Mouse (Mus musculus) limb, embryonic 14.5 days (tissue): ENCODE data around the gene Rnf181. TPM values are rescaled to one million over a fixed set of nuclear protein-coding genes. Genes with fewer than 3 reads are reported as not detected.

ENCODE experiments used
- ATAC-seq: fragments of 200-750 bp; cut with Nextera tagmentation; 2 replicates; pipeline ENCODE4 v1.8.0; 2017; ENCODE audit warnings: low read depth, moderate number of reproducible peaks, moderate TSS enrichment; ENCODE audit not compliant: low FRiP score
- DNase-seq: peaks from one replicate; pipeline ENCODE4 v3.0.0-alpha.2; 2015; ENCODE audit warnings: low spot score
- H3K27ac ChIP-seq: fragments of 300-500 bp; sonication (generic); replicated peaks from 2 replicates; pipeline ENCODE4 v1.5.1; 2014; ENCODE audit warnings: low read depth, mild to moderate bottlenecking, low read length, moderate library complexity, mixed read lengths
- H3K27me3 ChIP-seq: fragments of 300-500 bp; sonication (generic); 2 replicates; pipeline ENCODE4 v1.6.1; 2014; ENCODE audit warnings: low read length, mixed read lengths; ENCODE audit not compliant: control insufficient read depth, insufficient read depth
- H3K36me3 ChIP-seq: fragments of 300-500 bp; sonication (generic); 2 replicates; pipeline ENCODE4 v1.6.1; 2014; ENCODE audit warnings: mild to moderate bottlenecking, low read length, moderate library complexity, mixed read lengths; ENCODE audit not compliant: control insufficient read depth, insufficient read depth
- H3K4me1 ChIP-seq: fragments of 300-500 bp; sonication (generic); 2 replicates; pipeline ENCODE4 v1.6.1; 2014; ENCODE audit warnings: antibody characterized with exemption, low read length, mixed read lengths; ENCODE audit not compliant: control insufficient read depth, insufficient read depth
- H3K4me2 ChIP-seq: fragments of 300-500 bp; sonication (generic); replicated peaks from 2 replicates; pipeline ENCODE4 v1.6.1; 2014; ENCODE audit warnings: low read depth, mild to moderate bottlenecking, low read length, moderate library complexity; ENCODE audit not compliant: severe bottlenecking
- H3K4me3 ChIP-seq: fragments of 300-500 bp; sonication (generic); replicated peaks from 2 replicates; pipeline ENCODE4 v1.5.1; 2014; ENCODE audit warnings: low read length
- H3K9ac ChIP-seq: fragments of 300-500 bp; sonication (generic); 2 replicates; pipeline ENCODE4 v1.6.1; 2014; ENCODE audit warnings: mild to moderate bottlenecking, low read depth, low read length, moderate library complexity; ENCODE audit not compliant: severe bottlenecking
- H3K9me3 ChIP-seq: fragments of 300-500 bp; sonication (generic); 2 replicates; pipeline ENCODE4 v1.6.1; 2016; ENCODE audit warnings: low read length; ENCODE audit not compliant: control insufficient read depth
- POLR2A ChIP-seq: fragments of 200-500 bp; IDR thresholded peaks from 2 replicates; pipeline ENCODE4 v1.8.0; 2012; ENCODE audit warnings: inconsistent platforms, mild to moderate bottlenecking, moderate library complexity, borderline replicate concordance; ENCODE audit not compliant: insufficient read depth, insufficient read length; ENCODE audit errors: extremely low read depth
- WGBS: fragments of 180-500 bp; shearing (Covaris S2); extraction: QIAGEN DNeasy Blood & Tissue Kit; methylation state at CpG from one replicate; pipeline ENCODE4 v1.1.7; 2014; 5-methylcytosine and 5-hydroxymethylcytosine counted together
- polyA plus RNA-seq, 2 experiments: library from polyadenylated mRNA; depleted of rRNA in 1 of 2; stranded (reverse) in 1 of 2; unstranded in 1 of 2; fragments of >200 nt; fragmentation: Nextera tagmentation in 1 of 2; extraction: Ambion mirVana in 1 of 2; gene quantifications; 2 replicates each; pipeline versions ENCODE4 v1.2.1 to v1.2.3; 2012 to 2014

Rnf181 gene
- polyA plus RNA-seq, 2 experiments = 65.7 to 84.4 TPM

DNA sequence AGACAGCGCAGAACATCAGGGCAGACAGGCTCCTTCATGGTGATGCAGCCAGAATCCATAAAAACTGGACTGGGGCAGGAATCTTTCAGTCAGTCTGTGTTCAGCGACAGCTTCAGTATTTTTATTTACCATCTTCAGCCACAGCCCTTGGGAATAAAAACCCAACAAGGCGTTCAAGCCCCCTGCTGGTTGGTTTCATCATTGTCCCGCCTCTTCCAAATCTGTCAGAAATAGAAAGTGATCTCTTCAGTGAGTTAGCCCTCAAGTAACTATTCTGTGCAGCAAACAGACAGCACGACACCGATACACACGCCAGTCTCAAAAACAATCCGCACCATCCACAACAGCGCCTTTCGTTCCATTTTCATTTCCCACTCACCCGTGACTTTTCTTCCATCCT, 47.7 kb downstream of the Rnf181 start:
- ATAC-seq (no peak), DNase-seq (peak; percentile 56)
- Histone ChIP-seq H3K27me3 (no peaks in the 10 kb centered on the region), H3K4me2 (no peak overlapping the region), H3K27ac (no peak overlapping the region), H3K36me3 (peaks cover 75% of the 10 kb centered on the region), H3K4me1 (no peaks in the 10 kb centered on the region), H3K9ac (no peak overlapping the region), H3K4me3 (no peak overlapping the region), H3K9me3 (no peaks in the 10 kb centered on the region)
- 82% methylated on average over 11 of the region's 11 CpGs for WGBS
- TF ChIP-seq POLR2A = no peak

GRCm38 (mm10) chr6:72318440-72318839, 48.3 kb downstream of the Rnf181 start:
- WGBS = 87% methylated on average over 5 of the region's 5 CpGs
- TF ChIP-seq POLR2A = no peak
- H3K27me3 ChIP-seq = no peaks in the 10 kb centered on the region
- H3K4me2 ChIP-seq = no peak overlapping the region
- H3K9ac ChIP-seq = no peak overlapping the region
- H3K27ac ChIP-seq = no peak overlapping the region
- DNase-seq = no peak
- H3K4me3 ChIP-seq = no peak overlapping the region
- H3K4me1 ChIP-seq = no peaks in the 10 kb centered on the region
- ATAC-seq = no peak
- peaks cover 71% of the 10 kb centered on the region for H3K36me3 ChIP-seq
- H3K9me3 ChIP-seq = no peaks in the 10 kb centered on the region

- H3K9ac ChIP-seq = no peak overlapping the region
- H3K36me3 ChIP-seq = peaks cover 58% of the 10 kb centered on the region
- H3K4me1 ChIP-seq = no peaks in the 10 kb centered on the region
- H3K4me3 ChIP-seq = no peak overlapping the region
- ATAC-seq = no peak
- no peak for DNase-seq
- no peaks in the 10 kb centered on the region for H3K9me3 ChIP-seq
- no peaks in the 10 kb centered on the region for H3K27me3 ChIP-seq
- no peak overlapping the region for H3K27ac ChIP-seq
- WGBS = 70% methylated on average over 1 of the region's 1 CpGs
- no peak for TF ChIP-seq POLR2A
- no peak overlapping the region for H3K4me2 ChIP-seq
These were observed 50.7 kb downstream of the Rnf181 start for GRCm38 (mm10) chr6:72316044-72316443.

DNA sequence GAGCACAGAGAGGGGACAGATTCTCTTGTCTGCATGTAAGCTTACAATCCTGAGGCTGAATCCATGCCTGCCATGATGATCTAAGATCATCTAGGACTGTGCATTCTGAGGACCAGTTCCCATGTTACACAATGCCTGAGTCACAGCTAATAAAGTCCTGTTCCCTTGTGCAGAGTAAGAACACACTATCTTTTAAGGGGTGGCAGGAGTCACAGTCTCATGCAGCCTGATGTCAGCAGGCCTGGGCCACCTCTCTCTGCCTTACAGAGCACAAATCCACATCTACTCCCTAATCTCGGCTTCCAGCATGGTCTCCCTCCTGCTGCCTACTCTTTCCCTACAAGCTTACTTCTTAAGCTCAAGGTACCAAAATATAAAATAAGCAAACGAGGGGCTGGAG, 51.4 kb downstream of the Rnf181 start:
- H3K27ac ChIP-seq = no peak overlapping the region
- DNase-seq (no peak), ATAC-seq (no peak)
- H3K4me1 ChIP-seq = no peaks in the 10 kb centered on the region
- no peak overlapping the region for H3K4me2 ChIP-seq
- no peak for TF ChIP-seq POLR2A
- 73% methylated on average over 2 of the region's 2 CpGs for WGBS
- H3K9ac ChIP-seq = no peak overlapping the region
- H3K27me3 ChIP-seq = no peaks in the 10 kb centered on the region
- peaks cover 52% of the 10 kb centered on the region for H3K36me3 ChIP-seq
- H3K4me3 ChIP-seq = no peak overlapping the region
- H3K9me3 ChIP-seq = no peaks in the 10 kb centered on the region

GRCm38 (mm10) chr6:72313124-72313867, 53.5 kb downstream of the Rnf181 start:
- Histone ChIP-seq H3K9ac (no peak overlapping the region), H3K36me3 (peaks cover 31% of the 10 kb centered on the region), H3K27me3 (no peaks in the 10 kb centered on the region), H3K4me2 (no peak overlapping the region), H3K4me1 (no peaks in the 10 kb centered on the region), H3K4me3 (no peak overlapping the region), H3K27ac (no peak overlapping the region), H3K9me3 (no peaks in the 10 kb centered on the region)
- DNase-seq (no peak), ATAC-seq (no peak)
- 91% methylated on average over 11 of the region's 11 CpGs for WGBS
- TF ChIP-seq POLR2A = no peak

GRCm38 (mm10) chr6:72312198-72312597, 54.6 kb downstream of the Rnf181 start:
- DNase-seq = no peak
- Histone ChIP-seq H3K36me3 (peaks cover 20% of the 10 kb centered on the region), H3K4me2 (no peak overlapping the region), H3K4me3 (no peak overlapping the region), H3K27ac (no peak overlapping the region), H3K4me1 (no peaks in the 10 kb centered on the region), H3K27me3 (no peaks in the 10 kb centered on the region), H3K9ac (no peak overlapping the region), H3K9me3 (no peaks in the 10 kb centered on the region)
- 84% methylated on average over 3 of the region's 3 CpGs for WGBS
- TF ChIP-seq POLR2A = no peak
- ATAC-seq = no peak

Other genes with a start within 250 kb of the Rnf181 start
- 19.8 and 26.5 TPM in 2 replicates for gene Atoh8, start 131.4 kb downstream of the Rnf181 start, polyA plus RNA-seq (2012; rRNA removed)
- 15.1 and 19.5 TPM in 2 replicates for gene Atoh8, start 131.4 kb downstream of the Rnf181 start, polyA plus RNA-seq (2014; fragmentation: Nextera tagmentation; extraction: Ambion mirVana)
- gene Sftpb, start 62.3 kb downstream of the Rnf181 start, polyA plus RNA-seq (2012; rRNA removed) = not detected in 2 replicates
- not detected in 2 replicates for gene Sftpb, start 62.3 kb downstream of the Rnf181 start, polyA plus RNA-seq (2014; fragmentation: Nextera tagmentation; extraction: Ambion mirVana)
- 35.8 and 39.1 TPM in 2 replicates for gene Usp39, start 21.8 kb downstream of the Rnf181 start, polyA plus RNA-seq (2012; rRNA removed)
- 52.2 and 53.7 TPM in 2 replicates for gene Usp39, start 21.8 kb downstream of the Rnf181 start, polyA plus RNA-seq (2014; fragmentation: Nextera tagmentation; extraction: Ambion mirVana)
- gene 0610030E20Rik, start 19.6 kb downstream of the Rnf181 start, polyA plus RNA-seq (2012; rRNA removed) = 30.6 and 31.7 TPM in 2 replicates
- 23.0 and 23.5 TPM in 2 replicates for gene 0610030E20Rik, start 19.6 kb downstream of the Rnf181 start, polyA plus RNA-seq (2014; fragmentation: Nextera tagmentation; extraction: Ambion mirVana)
- gene Tmem150a, start 11.5 kb downstream of the Rnf181 start, polyA plus RNA-seq (2012; rRNA removed) = 32.9 and 50.5 TPM in 2 replicates
- gene Tmem150a, start 11.5 kb downstream of the Rnf181 start, polyA plus RNA-seq (2014; fragmentation: Nextera tagmentation; extraction: Ambion mirVana) = 16.0 and 16.1 TPM in 2 replicates
- 14.5 and 16.6 TPM in 2 replicates for gene Vamp5, start 13.5 kb upstream of the Rnf181 start, polyA plus RNA-seq (2012; rRNA removed)
- gene Vamp5, start 13.5 kb upstream of the Rnf181 start, polyA plus RNA-seq (2014; fragmentation: Nextera tagmentation; extraction: Ambion mirVana) = 20.8 and 24.5 TPM in 2 replicates
- gene Vamp8, start 23.7 kb upstream of the Rnf181 start, polyA plus RNA-seq (2012; rRNA removed) = 110 and 125 TPM in 2 replicates
- gene Vamp8, start 23.7 kb upstream of the Rnf181 start, polyA plus RNA-seq (2014; fragmentation: Nextera tagmentation; extraction: Ambion mirVana) = 163 and 173 TPM in 2 replicates
- gene Ggcx, start 47.4 kb upstream of the Rnf181 start, polyA plus RNA-seq (2012; rRNA removed) = 44.9 and 59.8 TPM in 2 replicates
- 15.3 and 18.4 TPM in 2 replicates for gene Ggcx, start 47.4 kb upstream of the Rnf181 start, polyA plus RNA-seq (2014; fragmentation: Nextera tagmentation; extraction: Ambion mirVana)
- 252 and 285 TPM in 2 replicates for gene Mat2a, start 72.6 kb upstream of the Rnf181 start, polyA plus RNA-seq (2012; rRNA removed)
- 352 and 392 TPM in 2 replicates for gene Mat2a, start 72.6 kb upstream of the Rnf181 start, polyA plus RNA-seq (2014; fragmentation: Nextera tagmentation; extraction: Ambion mirVana)
- 0.36 and 0.43 TPM in 2 replicates for gene Sh2d6, start 154.8 kb upstream of the Rnf181 start, polyA plus RNA-seq (2012; rRNA removed)
- gene Sh2d6, start 154.8 kb upstream of the Rnf181 start, polyA plus RNA-seq (2014; fragmentation: Nextera tagmentation; extraction: Ambion mirVana) = not detected in 2 replicates
- gene Capg, start 177.4 kb upstream of the Rnf181 start, polyA plus RNA-seq (2012; rRNA removed) = 29.2 and 30.9 TPM in 2 replicates
- gene Capg, start 177.4 kb upstream of the Rnf181 start, polyA plus RNA-seq (2014; fragmentation: Nextera tagmentation; extraction: Ambion mirVana) = 80.7 and 86.6 TPM in 2 replicates
- gene Elmod3, start 231.5 kb upstream of the Rnf181 start, polyA plus RNA-seq (2012; rRNA removed) = 13.7 and 18.6 TPM in 2 replicates
- gene Elmod3, start 231.5 kb upstream of the Rnf181 start, polyA plus RNA-seq (2014; fragmentation: Nextera tagmentation; extraction: Ambion mirVana) = 19.4 and 20.3 TPM in 2 replicates
- 8.8 and 10.7 TPM in 2 replicates for gene Retsat, start 231.5 kb upstream of the Rnf181 start, polyA plus RNA-seq (2012; rRNA removed)
- gene Retsat, start 231.5 kb upstream of the Rnf181 start, polyA plus RNA-seq (2014; fragmentation: Nextera tagmentation; extraction: Ambion mirVana) = 16.1 and 19.0 TPM in 2 replicates